Mouse (Mus musculus) left cerebral cortex, adult 2 months (tissue): ENCODE data around the gene Asb18. TPM values are rescaled to one million over a fixed set of nuclear protein-coding genes. Genes with fewer than 3 reads are reported as not detected.

Experiments
- DNase-seq, 2 experiments: peaks; one replicate each; pipeline ENCODE4 v3.0.0; 2021 to 2022; ENCODE audit warnings: low spot score in 2 of 2, mixed read lengths in 1 of 2; ENCODE audit errors: extremely low spot score in 1 of 2
- H3K27ac ChIP-seq: fragments of 200-600 bp; 2 replicates; pipeline ENCODE4 v1.8.1; 2022
- H3K4me3 ChIP-seq: fragments of 200-600 bp; 2 replicates; pipeline ENCODE4 v1.8.1; 2022
- CTCF ChIP-seq: fragments of 200-600 bp; IDR thresholded peaks from 2 replicates; pipeline ENCODE4 v1.8.1; 2022; ENCODE audit warnings: antibody characterized with exemption, mild to moderate bottlenecking, moderate library complexity
- intact Hi-C: fragments of 180-260 bp; cut with DNase I; formaldehyde crosslinking; loops from one replicate; pipeline ENCODE4 v1.15.1; 2025
- total RNA-seq, 2 experiments: library from RNA; stranded (reverse); gene quantifications; 2 replicates each; pipeline ENCODE4 v1.2.3; 2021

Gene Asb18
- total RNA-seq, 2 experiments from 2014 or later, result 1.1 to 1.3 TPM

DNA sequence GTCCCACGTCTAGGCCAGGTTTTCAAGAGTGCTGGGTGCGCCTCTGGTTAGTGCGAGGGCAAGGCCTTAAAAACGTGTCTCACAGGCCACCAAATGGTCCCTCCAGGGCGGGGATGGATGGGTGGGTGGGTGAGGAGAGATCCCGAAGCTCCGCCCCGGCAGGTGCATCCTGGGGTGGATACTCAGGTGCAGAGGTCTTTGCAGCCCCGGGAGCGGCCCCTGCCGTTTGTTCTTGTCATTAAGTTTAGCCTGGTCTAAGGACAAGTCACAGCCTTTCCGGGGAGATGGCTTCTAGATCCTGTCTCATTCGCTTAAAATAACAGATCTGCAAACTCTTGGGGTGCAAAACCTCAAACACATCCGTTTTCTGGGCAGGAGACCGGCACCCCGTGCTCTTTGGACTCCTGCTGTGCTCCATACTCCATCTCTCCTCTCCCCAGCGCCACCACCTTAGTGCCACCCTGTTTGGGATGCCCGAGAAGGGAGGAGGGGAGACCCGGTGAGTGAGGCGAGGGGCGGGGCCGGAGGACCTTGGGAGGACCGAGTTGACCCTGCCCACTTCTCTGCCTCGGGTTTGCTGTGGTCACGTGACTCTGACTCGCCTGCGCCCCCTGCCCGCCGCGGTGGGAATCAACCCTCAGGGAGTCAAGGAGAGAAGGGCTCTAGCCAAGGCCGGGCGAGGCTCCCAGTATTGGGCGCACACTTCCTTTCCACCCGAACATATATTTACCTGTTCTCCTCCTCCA, 74.3 kb downstream of the Asb18 start:
- intact Hi-C loops, result loop anchor here (5.0 kb wide), 1 partner anchor 78 kb away; no protein-coding TSS in a partner anchor
- Histone ChIP-seq H3K4me3 (no peak overlapping the region), H3K27ac (no peak overlapping the region)
- TF ChIP-seq CTCF, result peak; percentile 59
- DNase-seq, result peak; percentile 31 to 46

DNA sequence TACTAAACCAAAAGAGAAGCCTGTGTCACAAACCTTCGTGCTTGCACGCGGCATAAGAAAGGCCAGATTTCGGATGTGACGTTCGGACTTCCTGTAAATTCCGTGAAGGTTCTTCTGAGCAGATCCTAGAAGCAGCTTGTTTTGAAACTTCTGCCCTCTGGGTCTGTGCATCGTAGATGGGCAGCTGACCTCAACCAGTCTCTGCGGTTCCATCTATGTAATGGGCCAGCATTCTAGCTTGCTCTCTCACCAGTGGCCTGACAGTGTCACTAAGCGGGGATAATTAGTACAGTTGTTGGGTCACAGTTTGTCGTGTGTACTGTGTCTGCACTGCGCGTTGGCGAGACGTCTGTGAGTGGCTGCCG, 74.9 kb downstream of the Asb18 start:
- TF ChIP-seq CTCF, result no peak
- H3K4me3 ChIP-seq, result no peak overlapping the region
- no peak overlapping the region for H3K27ac ChIP-seq
- no peak for DNase-seq
- intact Hi-C loops, result no loop called here

DNA sequence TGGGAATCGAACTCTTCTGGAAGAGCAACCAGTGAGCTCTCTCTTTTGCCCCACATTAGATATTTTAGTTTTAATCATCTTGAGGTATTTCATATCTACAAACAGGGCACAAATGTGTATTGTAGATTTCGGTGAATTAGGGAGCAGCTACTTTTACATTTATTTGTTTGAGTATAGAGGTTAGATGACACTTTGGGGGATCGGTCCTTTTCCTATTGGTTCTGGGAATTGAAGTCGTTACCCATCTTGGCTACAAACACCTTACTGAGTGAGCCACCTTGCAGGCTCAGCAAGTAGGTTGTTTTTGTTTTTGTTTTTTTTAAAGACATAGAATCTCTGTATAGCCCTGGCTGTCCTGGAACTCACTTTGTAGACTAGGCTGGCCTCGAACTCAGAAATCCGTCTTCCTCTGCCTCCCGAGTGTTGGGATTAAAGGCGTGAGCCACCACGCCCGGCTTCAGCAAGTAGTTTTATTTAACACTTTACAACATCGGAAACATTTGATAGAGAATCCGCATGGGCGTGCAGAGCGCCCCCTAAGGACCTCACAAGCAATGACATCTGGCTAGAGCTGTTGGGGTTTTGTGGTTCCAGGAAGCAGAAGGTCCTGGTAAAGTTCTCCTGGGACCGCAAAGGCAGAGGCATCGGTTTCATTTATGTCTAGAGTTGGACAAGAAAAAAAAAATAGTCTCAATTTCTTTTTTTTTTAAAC, 75.4 kb downstream of the Asb18 start:
- Histone ChIP-seq H3K4me3 (no peak overlapping the region), H3K27ac (no peak overlapping the region)
- no peak for DNase-seq
- TF ChIP-seq CTCF, result peak; percentile 51
- intact Hi-C loops, result no loop called here

DNA sequence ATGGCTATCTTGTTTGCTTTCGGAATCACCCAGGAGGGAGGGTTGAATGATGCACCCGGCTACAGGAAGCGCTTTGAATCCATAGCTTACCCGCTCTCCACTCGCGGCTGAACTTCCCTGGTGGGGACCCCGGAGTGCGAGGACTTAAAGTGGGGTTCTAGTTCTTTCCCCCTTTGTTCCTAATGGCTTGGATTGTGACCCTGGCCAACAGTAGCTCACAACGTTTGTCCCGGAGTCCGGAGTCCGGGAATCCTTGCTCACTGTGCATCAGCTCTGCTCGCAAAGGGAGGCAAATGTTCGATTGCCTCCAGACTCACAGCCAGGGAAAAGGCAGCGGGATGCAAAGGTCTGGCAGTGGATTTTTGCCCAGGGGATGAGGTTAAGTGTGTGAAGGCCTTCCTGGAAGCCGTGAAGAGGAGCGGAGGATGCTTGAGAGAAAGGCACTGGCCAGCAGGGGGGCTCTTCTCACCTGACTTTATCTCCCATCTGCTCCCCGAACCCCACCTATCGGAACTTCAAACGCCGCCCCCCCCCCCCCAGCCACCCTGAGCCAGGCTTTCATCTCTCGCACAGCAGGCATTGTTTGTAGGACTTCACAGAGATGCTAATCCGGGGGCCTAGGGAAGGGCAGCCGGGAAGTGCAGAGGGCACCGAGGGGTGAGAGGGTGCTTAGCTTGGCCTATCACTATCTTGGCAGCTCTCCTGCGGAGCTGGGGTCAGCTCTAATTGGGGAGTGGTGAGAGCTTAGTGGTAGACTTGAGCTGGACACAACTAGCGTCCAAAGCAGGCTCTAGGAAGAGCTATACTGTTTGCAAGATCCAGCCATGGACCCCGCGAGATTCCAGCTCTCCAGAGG, 78.7 kb downstream of the Asb18 start:
- Histone ChIP-seq H3K4me3 (no peak overlapping the region), H3K27ac (no peak overlapping the region)
- intact Hi-C loops, result no loop called here
- no peak for TF ChIP-seq CTCF
- no peak for DNase-seq

DNA sequence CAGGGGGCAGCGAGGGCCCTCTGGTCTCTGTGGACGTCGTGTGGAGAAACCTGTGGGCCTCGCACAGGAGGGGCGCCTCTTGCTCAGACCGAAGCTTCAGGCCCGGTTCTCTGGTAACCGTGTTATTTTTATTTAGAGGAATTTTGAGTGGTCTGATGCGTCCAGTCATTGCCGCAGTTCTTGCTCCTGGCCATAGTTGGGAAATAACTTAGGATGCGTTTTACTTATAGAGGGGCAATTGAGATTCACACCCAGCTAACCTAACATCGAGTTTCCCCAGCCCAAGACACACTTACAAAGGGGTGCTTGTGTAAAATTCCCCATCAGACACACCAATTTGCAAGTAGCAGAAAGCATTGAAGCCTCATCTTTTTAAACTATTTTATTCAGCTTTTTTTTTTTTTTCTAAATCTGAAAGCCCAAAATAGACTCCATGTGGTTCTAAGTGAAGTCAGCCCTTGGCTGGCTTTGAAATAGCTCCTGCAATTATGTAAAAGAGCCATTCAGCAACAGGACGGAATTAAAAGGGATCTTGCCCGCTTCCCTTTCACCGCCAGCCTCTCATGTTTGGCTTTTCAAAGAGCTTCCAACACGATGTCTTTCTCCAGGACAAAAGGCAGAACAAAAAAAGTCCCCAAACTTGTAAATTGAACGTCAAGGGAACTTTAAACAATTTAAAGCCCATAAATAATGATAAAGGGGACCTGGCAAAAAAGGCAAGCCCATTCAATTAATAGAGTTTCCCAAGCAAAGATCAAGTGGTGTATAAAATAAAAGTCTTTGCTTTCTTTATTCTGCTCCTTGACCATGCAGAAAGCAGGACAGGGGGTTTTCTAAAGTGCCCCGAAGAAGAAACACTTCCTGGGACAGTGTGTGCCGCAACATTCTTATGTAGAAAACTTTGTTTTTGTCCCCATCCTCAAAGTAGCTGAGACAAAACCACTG, 79.9 kb downstream of the Asb18 start:
- no peak for TF ChIP-seq CTCF
- intact Hi-C loops, result no loop called here
- no peak for DNase-seq
- Histone ChIP-seq H3K4me3 (no peak overlapping the region), H3K27ac (no peak overlapping the region)

DNA sequence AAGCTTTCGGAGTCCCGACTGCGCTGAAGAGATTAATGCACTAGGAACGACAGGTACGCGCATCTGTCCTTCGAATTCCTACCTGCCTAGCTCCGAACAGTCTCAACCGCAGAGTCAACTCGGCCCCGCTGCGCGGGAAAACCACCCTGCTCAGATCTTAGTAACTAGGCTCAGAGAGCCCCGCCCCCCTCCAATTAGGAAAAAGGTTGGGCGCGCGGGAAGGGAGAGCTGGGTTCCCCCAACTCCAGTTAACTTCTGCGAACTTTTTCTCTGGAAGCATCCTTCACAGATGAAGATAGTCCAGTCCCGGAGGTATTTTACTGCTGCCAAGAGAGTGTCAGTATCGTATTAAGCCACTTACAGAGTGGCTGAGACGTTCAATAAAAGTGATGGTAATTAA, 80.7 kb downstream of the Asb18 start:
- no peak for DNase-seq
- intact Hi-C loops, result no loop called here
- Histone ChIP-seq H3K4me3 (no peak overlapping the region), H3K27ac (no peak overlapping the region)
- no peak for TF ChIP-seq CTCF

DNA sequence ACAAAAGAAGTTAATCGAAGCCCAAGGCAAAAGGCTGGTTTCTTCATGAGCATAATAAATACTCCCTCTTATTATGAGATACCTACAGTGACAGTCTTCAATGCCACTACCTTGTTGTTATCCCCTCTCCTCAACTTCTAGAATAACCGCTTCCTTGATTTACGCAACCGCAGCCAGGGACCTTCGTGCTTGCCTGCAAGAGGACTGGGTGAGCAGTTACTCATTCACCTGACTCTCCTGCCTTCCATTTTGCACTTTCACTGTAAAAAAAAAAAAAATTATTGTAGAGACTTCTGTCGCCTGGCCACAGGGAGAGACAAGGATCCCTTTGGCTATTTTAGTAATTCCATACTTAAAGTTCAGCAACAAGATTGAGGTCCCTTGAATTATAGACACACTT, 81.4 kb downstream of the Asb18 start:
- no peak overlapping the region for H3K4me3 ChIP-seq
- no peak overlapping the region for H3K27ac ChIP-seq
- DNase-seq, result no peak
- no peak for TF ChIP-seq CTCF
- intact Hi-C loops, result no loop called here

DNA sequence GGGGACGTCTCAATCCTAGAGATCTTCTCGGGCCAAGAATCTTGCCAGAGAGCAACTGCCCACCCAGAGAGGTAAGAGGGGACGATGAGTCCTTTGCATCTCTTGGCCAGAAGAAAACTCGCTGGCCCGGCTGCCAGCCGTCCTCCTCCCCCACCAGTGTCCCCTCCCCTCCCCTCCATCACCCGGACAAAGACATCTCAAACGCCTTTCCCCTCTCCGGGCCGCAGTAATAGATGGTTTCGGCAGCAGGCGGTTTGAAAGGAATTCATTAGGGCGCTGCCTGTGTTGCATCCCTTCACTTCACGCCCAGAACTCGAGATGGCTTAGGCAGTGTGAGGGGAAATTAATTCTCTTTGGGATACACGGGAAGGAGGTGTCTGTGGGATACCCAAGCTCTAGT, 81.8 kb downstream of the Asb18 start:
- H3K27ac ChIP-seq, result no peak overlapping the region
- DNase-seq, result no peak
- TF ChIP-seq CTCF, result no peak
- H3K4me3 ChIP-seq, result no peak overlapping the region
- intact Hi-C loops, result no loop called here

DNA sequence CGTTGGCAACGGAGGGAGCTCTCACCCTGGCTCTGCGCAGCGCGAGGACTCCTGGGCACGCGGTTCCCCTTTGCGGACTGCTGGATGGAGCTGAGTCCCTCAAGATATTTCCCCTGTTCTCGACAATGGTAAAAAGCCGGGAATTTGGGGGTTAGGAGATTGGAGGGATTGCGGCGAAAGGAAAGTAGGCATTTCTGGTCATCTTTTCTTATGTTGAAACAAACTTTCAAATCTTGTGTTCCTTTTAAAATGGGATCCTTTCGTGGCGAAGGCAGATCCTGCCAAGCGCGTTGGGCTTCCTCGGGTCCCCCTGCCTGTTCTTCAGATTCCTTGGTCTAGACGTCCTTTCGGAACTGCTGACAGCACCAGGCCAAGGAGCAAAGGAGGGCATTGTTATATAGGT, 82.4 kb downstream of the Asb18 start:
- no peak for TF ChIP-seq CTCF
- intact Hi-C loops, result no loop called here
- no peak for DNase-seq
- H3K4me3 ChIP-seq, result no peak overlapping the region
- H3K27ac ChIP-seq, result no peak overlapping the region

DNA sequence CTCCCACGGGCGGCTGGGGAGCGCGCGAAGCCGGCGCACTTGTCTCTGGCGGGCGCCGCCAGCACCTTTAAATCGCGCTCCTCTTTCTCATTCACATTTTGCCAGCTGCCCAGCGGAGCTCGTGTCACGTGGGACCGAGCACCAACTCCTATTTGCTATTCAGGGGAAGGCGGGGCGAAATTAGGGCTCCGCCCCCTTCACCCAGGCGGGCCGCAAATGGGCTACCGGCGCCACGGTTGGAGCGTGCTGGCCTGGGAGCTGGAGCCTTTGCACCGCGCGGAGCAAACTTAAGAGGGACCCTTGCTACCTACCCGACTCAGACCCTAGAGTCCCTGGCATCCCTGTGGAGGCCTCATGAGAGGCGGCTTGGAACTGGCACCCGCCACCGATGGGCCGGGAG, 83.3 kb downstream of the Asb18 start, which contains the start of gene Gbx2:
Gene Gbx2 (minus strand): TSS at position 60 of the 400 bp plus-strand sequence.
- no peak for TF ChIP-seq CTCF
- H3K4me3 ChIP-seq, result 0 out of 2 replicates have a peak within 1 kb of the TSS, but pooled peaks have one; percentile 16
- no peak within 1 kb of the TSS for H3K27ac ChIP-seq
- DNase-seq, result no peak
- intact Hi-C loops, result no loop called here

DNA sequence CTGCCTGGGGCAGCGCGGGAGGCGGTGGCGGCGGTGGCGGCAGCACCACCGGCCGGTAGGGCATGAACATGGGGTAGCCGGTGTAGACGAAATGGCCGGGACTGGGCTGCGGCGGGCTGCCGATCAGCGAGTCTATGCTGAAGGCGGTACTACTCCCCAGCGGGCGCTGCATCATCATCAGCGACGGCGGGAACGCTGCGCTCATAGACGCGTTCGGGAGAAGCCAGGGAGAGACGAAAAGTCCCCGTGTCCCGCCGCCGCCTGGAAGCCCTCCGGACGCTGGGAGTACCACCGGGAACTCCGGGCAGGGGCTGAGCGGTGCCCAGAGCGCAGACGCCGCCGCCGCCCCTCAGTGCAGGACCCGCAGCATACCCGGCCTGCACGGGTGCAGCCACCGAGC, 83.9 kb downstream of the Asb18 start:
- no peak overlapping the region for H3K27ac ChIP-seq
- 0 out of 2 replicates have a peak overlapping the region, but pooled peaks have one; percentile 16 for H3K4me3 ChIP-seq
- DNase-seq, result no peak
- no peak for TF ChIP-seq CTCF
- intact Hi-C loops, result no loop called here
